Mouse (Mus musculus) left cerebral cortex, adult 18-20 months (tissue): ENCODE results near the gene Fam89a. TPM values are rescaled to one million over a fixed set of nuclear protein-coding genes. Genes with fewer than 3 reads are reported as not detected.

Source experiments
- total RNA-seq, 2 experiments: library from RNA; stranded (reverse); gene quantifications; 2 replicates each; pipeline ENCODE4 v1.2.3; 2021

Fam89a gene
- total RNA-seq, 2 experiments from 2014 or later, result 0.49 to 0.53 TPM

Other genes with a start within 250 kb of the Fam89a start
- gene Cog2, start 231.1 kb downstream of the Fam89a start, total RNA-seq, result 10 to 100 TPM; 35.4 to 37.7 TPM
- gene Agt, start 182.1 kb downstream of the Fam89a start, total RNA-seq, result 10 to 100 TPM; 13.2 to 14.8 TPM
- gene Capn9, start 175.7 kb downstream of the Fam89a start, total RNA-seq, result not detected
- 10 to 100 TPM; 56.4 to 66.5 TPM for gene 2310022B05Rik, start 88.5 kb downstream of the Fam89a start, total RNA-seq
- 10 to 100 TPM; 36.7 to 38.6 TPM for gene Ttc13, start 29.8 kb downstream of the Fam89a start, total RNA-seq
- gene Arv1, start 29.7 kb downstream of the Fam89a start, total RNA-seq, result 10 to 100 TPM; 10.3 to 12.8 TPM
- gene Trim67, start 41.3 kb upstream of the Fam89a start, total RNA-seq, result 1 to 10 TPM; 1.5 to 2.2 TPM
- 10 to 100 TPM; 57.4 to 63.2 TPM for gene Gnpat, start 111.2 kb upstream of the Fam89a start, total RNA-seq
- gene 2810004N23Rik, start 111.3 kb upstream of the Fam89a start, total RNA-seq, result 10 to 100 TPM; 19.5 to 23.3 TPM
- gene Exoc8, start 145.9 kb upstream of the Fam89a start, total RNA-seq, result 10 to 100 TPM; 33.4 to 34.2 TPM
- gene Sprtn, start 146.1 kb upstream of the Fam89a start, total RNA-seq, result 10 to 100 TPM; 13.0 to 13.5 TPM
- 10 to 100 TPM; 61.4 to 69.5 TPM for gene Egln1, start 197.5 kb upstream of the Fam89a start, total RNA-seq